Mouse (Mus musculus): ENCODE results near the gene Pp2d1.

DNA sequence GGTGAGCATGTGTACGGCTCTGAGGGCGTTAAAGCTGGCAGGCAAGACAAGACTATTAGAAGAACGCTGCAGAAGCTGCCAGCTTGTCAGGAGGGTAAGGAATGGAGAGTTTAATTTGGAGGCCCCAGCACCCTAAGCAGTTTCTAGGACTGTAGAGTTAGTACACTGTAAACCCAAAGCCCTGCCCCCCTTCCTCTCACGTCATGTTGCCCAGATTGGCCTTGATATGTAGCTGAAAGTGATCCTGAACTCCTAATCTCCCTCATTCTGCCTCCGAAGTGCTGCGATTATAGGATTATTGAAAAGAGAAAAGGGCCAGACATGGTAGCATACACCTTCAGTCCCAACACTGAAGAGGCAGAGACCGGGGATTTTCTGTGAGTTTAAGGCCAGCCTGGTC is 43.6 kb upstream of the Pp2d1 start:
- TF ChIP-seq POLR2A (IDR thresholded peaks at IDR 0.05; ENCODE audit: insufficient read depth, low read depth, low read length) (no peak), CTCF (IDR thresholded peaks at IDR 0.05; ENCODE audit: insufficient read depth, low read depth, low read length) (no peak)

Measured in olfactory bulb, adult 2 months (tissue).